Mouse (Mus musculus) kidney, adult 2 months (tissue): ENCODE data around the gene Gcnt7. TPM values are rescaled to one million over a fixed set of nuclear protein-coding genes. Genes with fewer than 3 reads are reported as not detected.

ENCODE experiments used
- DNase-seq: peaks from one replicate; pipeline ENCODE4 v3.0.0; 2021
- H3K27ac ChIP-seq: fragments of 200-500 bp; 2 replicates; pipeline ENCODE4 v1.5.1; 2012; ENCODE audit warnings: low read depth, low read length, control low read depth, inconsistent platforms; ENCODE audit not compliant: insufficient read depth
- H3K27me3 ChIP-seq: fragments of 200-500 bp; replicated peaks from 2 replicates; pipeline ENCODE4 v1.6.1; 2012; ENCODE audit warnings: mild to moderate bottlenecking, moderate library complexity, low read length, inconsistent platforms; ENCODE audit not compliant: control insufficient read depth, insufficient read depth
- H3K36me3 ChIP-seq: fragments of 200-500 bp; 2 replicates; pipeline ENCODE4 v1.6.1; 2012; ENCODE audit warnings: mild to moderate bottlenecking, moderate library complexity, low read length, inconsistent platforms; ENCODE audit not compliant: control insufficient read depth, insufficient read depth
- H3K4me1 ChIP-seq: fragments of 200-500 bp; 2 replicates; pipeline ENCODE4 v1.6.1; 2011; ENCODE audit warnings: low read length; ENCODE audit not compliant: control insufficient read depth, insufficient read depth
- H3K4me3 ChIP-seq: fragments of 200-500 bp; 2 replicates; pipeline ENCODE4 v1.5.1; 2011; ENCODE audit warnings: mild to moderate bottlenecking, low read depth, low read length, control low read depth; ENCODE audit not compliant: insufficient read depth
- CTCF ChIP-seq: fragments of 200-500 bp; conservative IDR thresholded peaks from 2 replicates; pipeline ENCODE4 v1.5.1; 2011; ENCODE audit warnings: low read depth, mild to moderate bottlenecking, control low read depth, low read length, moderate library complexity, mixed read lengths; ENCODE audit not compliant: insufficient read depth, insufficient read length
- POLR2A ChIP-seq: fragments of 200-500 bp; IDR thresholded peaks from one replicate; pipeline ENCODE4 v1.6.1; 2011; ENCODE audit warnings: low read depth, low read length, control low read depth
- WGBS: fragments of 180-500 bp; shearing (Covaris S2); methylation state at CpG from one replicate; pipeline ENCODE4 v1.1.7; 2018; 5-methylcytosine and 5-hydroxymethylcytosine counted together
- polyA plus RNA-seq: library from polyadenylated mRNA; depleted of rRNA; stranded (reverse); fragments of >200 nt; gene quantifications from 2 replicates; pipeline ENCODE4 v1.2.3, GENCODE M21; 2012; rRNA removed

Gcnt7 gene
- polyA plus RNA-seq = 0.04 TPM in 1 of 2 replicates, not detected in the other

DNA sequence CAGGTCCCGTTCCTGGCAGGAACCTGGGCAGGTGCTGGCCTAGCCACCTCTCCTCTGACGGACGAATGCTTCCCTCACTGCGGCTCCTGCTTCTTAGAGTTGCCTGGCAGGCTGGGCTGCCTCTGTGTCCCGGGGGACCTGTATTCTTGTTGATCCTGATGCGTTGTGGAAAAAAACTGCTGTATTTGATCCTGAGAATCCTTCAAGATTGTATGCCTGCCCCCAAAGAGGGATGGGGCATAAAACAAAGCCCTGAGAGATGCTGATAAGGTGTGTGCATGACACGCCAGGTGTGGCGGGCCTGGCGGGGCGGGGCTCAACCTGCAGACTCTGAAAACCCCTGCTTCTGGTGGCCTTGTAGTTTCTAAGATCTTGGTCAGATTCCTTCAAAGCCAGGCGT, at the start of gene Gcnt7:
Gene Gcnt7, minus strand, starts transcription at position 101 of the 400 bp plus-strand sequence.
- H3K4me3 ChIP-seq = no peak within 1 kb of the TSS
- TF ChIP-seq POLR2A (no peak), CTCF (no peak)
- H3K27ac ChIP-seq = no peak within 1 kb of the TSS
- H3K27me3 ChIP-seq = no peaks in the 10 kb centered on the region
- WGBS = 86% methylated on average over 11 of the region's 11 CpGs
- no peaks in the 10 kb centered on the region for H3K4me1 ChIP-seq
- no peaks in the 10 kb centered on the region for H3K36me3 ChIP-seq
- DNase-seq = no peak

DNA sequence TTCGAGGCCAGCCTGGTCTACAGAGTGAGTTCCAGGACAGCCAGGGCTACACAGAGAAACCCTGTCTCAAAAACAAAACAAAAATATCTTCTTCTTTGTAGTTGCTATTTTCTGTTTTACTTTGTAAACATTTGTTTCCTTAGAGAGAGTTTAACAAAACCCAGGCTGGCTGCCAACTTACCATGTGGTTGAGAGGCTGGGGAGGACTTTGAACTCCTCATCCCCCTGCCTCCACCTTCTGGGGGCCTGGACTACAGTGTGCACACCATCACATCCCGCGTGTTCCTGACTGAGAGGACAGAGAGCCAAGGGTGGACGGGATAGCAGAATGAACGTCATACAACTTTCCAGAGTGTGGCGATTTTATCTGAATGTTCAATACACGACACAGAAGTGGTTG, 47.7 kb upstream of the Gcnt7 start:
- H3K36me3 ChIP-seq = no peaks in the 10 kb centered on the region
- 67% methylated on average over 7 of the region's 7 CpGs for WGBS
- TF ChIP-seq POLR2A (no peak), CTCF (no peak)
- H3K27me3 ChIP-seq = no peaks in the 10 kb centered on the region
- peak; percentile 68 for DNase-seq
- H3K4me1 ChIP-seq = no peaks in the 10 kb centered on the region
- no peak overlapping the region for H3K4me3 ChIP-seq
- no peak overlapping the region for H3K27ac ChIP-seq

DNA sequence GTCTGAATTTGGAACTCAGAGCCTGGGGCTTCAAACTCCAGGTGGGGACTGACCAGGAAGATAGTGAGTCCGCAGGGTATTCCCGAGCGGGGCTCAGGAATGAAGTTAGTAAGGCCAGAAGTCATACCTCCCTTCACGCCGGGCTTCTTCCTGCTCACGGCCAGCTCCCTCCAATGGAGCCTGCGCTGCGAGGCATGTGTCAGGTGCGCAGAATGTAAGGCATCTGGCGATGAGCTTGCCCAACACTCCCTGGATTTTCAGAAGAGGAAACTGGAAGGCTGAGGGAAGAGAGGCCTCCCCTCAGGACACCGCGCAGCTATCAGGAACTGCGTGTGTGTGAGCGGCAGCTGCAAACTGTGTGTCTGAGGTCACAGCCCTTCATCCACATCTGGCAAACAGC, 43.8 kb upstream of the Gcnt7 start:
- Histone ChIP-seq H3K27me3 (no peaks in the 10 kb centered on the region), H3K4me1 (no peaks in the 10 kb centered on the region), H3K4me3 (no peak overlapping the region), H3K36me3 (no peaks in the 10 kb centered on the region), H3K27ac (no peak overlapping the region)
- no peak for DNase-seq
- WGBS = 76% methylated on average over 14 of the region's 14 CpGs
- no peak for TF ChIP-seq CTCF
- TF ChIP-seq POLR2A = no peak

- H3K4me1 ChIP-seq = no peaks in the 10 kb centered on the region
- TF ChIP-seq CTCF (peak; percentile 84), POLR2A (no peak)
- 5% methylated on average over 4 of the region's 4 CpGs for WGBS
- no peak for DNase-seq
- no peaks in the 10 kb centered on the region for H3K36me3 ChIP-seq
- H3K27ac ChIP-seq = no peak overlapping the region
- H3K4me3 ChIP-seq = no peak overlapping the region
- H3K27me3 ChIP-seq = no peaks in the 10 kb centered on the region
Measured at GRCm38 (mm10) chr2:172501341-172501740, 42.9 kb upstream of the Gcnt7 start.

DNA sequence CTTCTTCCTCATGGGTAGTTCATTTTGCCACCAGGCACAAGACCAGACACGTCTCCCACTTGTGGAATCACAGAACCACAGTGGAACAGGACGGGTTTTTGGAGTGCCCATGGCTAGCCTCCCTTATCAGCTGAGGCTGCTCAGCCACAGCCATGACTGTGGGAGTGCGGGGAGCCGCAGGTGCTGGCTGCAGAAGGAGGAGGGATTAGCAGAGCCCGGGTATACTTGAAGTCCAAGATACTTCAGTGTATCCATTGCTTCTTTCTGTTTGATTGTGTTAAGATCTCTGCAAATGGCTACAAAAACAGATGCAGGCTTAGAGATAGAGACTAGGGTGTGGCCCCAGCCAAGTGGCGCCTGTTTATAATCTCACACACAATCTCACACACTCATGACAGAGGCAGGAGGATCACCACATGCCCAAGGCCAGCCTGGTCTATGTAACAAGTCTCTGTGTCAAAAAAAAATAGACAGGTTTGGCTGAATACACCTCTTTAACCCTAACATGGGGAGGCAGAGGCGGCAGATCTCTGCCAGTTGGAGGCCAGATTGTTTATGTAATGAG, 42.4 kb upstream of the Gcnt7 start:
- WGBS = 29% methylated on average over 7 of the region's 7 CpGs
- no peaks in the 10 kb centered on the region for H3K36me3 ChIP-seq
- no peak overlapping the region for H3K27ac ChIP-seq
- H3K27me3 ChIP-seq = no peaks in the 10 kb centered on the region
- no peak for DNase-seq
- no peaks in the 10 kb centered on the region for H3K4me1 ChIP-seq
- no peak overlapping the region for H3K4me3 ChIP-seq
- TF ChIP-seq CTCF = no peak
- TF ChIP-seq POLR2A = no peak

DNA sequence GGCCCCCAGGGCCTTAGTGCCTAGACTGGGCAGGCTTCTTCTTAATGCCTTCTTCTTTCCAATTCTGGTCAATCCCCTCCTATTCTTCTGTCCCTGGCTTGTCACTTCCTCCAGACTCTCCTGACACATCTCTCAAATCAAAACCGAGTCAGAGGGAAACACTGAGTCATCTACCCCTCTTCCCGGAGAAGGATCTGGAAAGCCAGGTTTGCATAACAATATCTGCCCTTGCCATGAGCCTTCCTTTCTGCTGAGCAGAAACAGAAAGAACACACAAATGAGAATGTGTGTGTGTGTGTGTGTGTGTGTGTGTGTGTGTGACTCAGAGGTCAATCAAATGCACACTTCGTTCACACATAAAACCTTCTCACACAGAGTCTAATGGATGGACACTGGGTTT, 40.4 kb upstream of the Gcnt7 start:
- Histone ChIP-seq H3K27me3 (no peaks in the 10 kb centered on the region), H3K4me1 (no peaks in the 10 kb centered on the region), H3K27ac (no peak overlapping the region), H3K36me3 (no peaks in the 10 kb centered on the region), H3K4me3 (no peak overlapping the region)
- TF ChIP-seq POLR2A (no peak), CTCF (no peak)
- WGBS = 60% methylated on average over 3 of the region's 3 CpGs
- no peak for DNase-seq

DNA sequence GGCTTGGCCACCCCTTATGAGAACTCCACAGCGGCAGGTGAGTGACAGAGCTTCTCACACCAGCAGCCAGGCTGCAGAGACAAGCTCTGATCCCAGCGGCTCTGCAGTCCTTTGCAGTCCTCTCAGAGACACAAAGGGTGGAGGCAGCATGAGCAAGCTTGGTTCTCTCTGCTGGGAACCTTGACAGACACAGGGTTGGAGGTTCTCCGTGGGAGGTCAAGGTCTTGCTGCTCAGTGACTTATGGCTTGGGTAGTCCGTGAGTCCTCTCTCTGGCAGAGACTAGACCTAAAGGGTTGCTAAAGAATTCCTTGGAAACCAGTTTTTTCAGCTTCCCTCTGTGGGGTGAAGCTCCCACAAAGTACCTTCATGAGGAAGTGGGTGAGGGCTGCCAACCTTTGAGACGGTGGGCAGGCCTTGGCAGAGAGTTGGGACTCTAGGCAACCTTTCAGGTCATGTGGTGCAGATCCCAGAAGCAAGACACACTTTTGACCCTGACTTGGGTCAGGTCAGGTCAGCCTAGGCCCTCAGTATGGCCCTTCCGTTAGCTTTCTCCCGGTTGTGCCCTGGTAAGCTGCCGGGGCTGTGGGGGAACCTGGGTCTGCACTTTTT, 38.4 kb upstream of the Gcnt7 start:
- DNase-seq = peak; percentile 44
- Histone ChIP-seq H3K36me3 (no peaks in the 10 kb centered on the region), H3K27me3 (no peaks in the 10 kb centered on the region), H3K27ac (no peak overlapping the region), H3K4me3 (no peak overlapping the region), H3K4me1 (no peaks in the 10 kb centered on the region)
- TF ChIP-seq CTCF (no peak), POLR2A (no peak)
- WGBS = 71% methylated on average over 8 of the region's 8 CpGs
